Mouse (Mus musculus) megakaryocyte, adult 5-6 weeks (primary cell): ENCODE results near the gene Olfr1415. TPM values are rescaled to one million over a fixed set of nuclear protein-coding genes. Genes with fewer than 3 reads are reported as not detected.

Experiments used
- total RNA-seq, 2 experiments: library from RNA; stranded (forward) in 1 of 2; stranded (reverse) in 1 of 2; fragments of 153-499, 151-499 nt in 1 of 2; fragments of 221-1000, 200-1000 nt in 1 of 2; gene quantifications; 2 replicates each; pipeline versions ENCODE4 v1.2.3 to v1.2.4; 2015 to 2017

Olfr1415 gene
- total RNA-seq, 2 experiments from 2014 or later, result not detected

Other genes with a start within 250 kb of the Olfr1415 start
- gene Ndufa10, start 22.2 kb downstream of the Olfr1415 start, total RNA-seq (2015), result 112 TPM in 2 replicates
- gene Ndufa10, start 22.2 kb downstream of the Olfr1415 start, total RNA-seq (2017), result 72.1 and 76.6 TPM in 2 replicates
- gene Olfr1416, start 11.0 kb downstream of the Olfr1415 start, total RNA-seq (2015), result not detected in 2 replicates
- not detected in 2 replicates for gene Olfr1416, start 11.0 kb downstream of the Olfr1415 start, total RNA-seq (2017)
- not detected in 2 replicates for gene Olfr1414, start 22.6 kb upstream of the Olfr1415 start, total RNA-seq (2015)
- gene Olfr1414, start 22.6 kb upstream of the Olfr1415 start, total RNA-seq (2017), result not detected in 2 replicates
- not detected in 2 replicates for gene Olfr1413, start 75.2 kb upstream of the Olfr1415 start, total RNA-seq (2015)
- not detected in 2 replicates for gene Olfr1413, start 75.2 kb upstream of the Olfr1415 start, total RNA-seq (2017)
- not detected in 2 replicates for gene Olfr1412, start 89.7 kb upstream of the Olfr1415 start, total RNA-seq (2015)
- not detected in 2 replicates for gene Olfr1412, start 89.7 kb upstream of the Olfr1415 start, total RNA-seq (2017)
- gene Olfr1411, start 98.3 kb upstream of the Olfr1415 start, total RNA-seq (2015), result not detected in 2 replicates
- not detected in 2 replicates for gene Olfr1411, start 98.3 kb upstream of the Olfr1415 start, total RNA-seq (2017)
- gene Olfr1410, start 109.7 kb upstream of the Olfr1415 start, total RNA-seq (2015), result not detected in 2 replicates
- gene Olfr1410, start 109.7 kb upstream of the Olfr1415 start, total RNA-seq (2017), result not detected in 2 replicates
- gene Olfr12, start 121.7 kb upstream of the Olfr1415 start, total RNA-seq (2015), result not detected in 2 replicates
- gene Olfr12, start 121.7 kb upstream of the Olfr1415 start, total RNA-seq (2017), result not detected in 2 replicates
- gene Cops9, start 145.9 kb upstream of the Olfr1415 start, total RNA-seq (2015), result 178 and 190 TPM in 2 replicates
- 166 and 180 TPM in 2 replicates for gene Cops9, start 145.9 kb upstream of the Olfr1415 start, total RNA-seq (2017)
- 0.85 and 2.8 TPM in 2 replicates for gene Otos, start 152.7 kb upstream of the Olfr1415 start, total RNA-seq (2015)
- gene Otos, start 152.7 kb upstream of the Olfr1415 start, total RNA-seq (2017), result 0.53 and 1.8 TPM in 2 replicates